Mouse (Mus musculus) midbrain, embryonic 11.5 days (tissue): ENCODE measurements at regions not wholly inside any gene's neighbourhood (a gene's known extent, or its start where the extent isn't known, plus 50 kb on each side); places are given as distances from the start of the nearest gene placed in this dataset.

Source experiments
- ATAC-seq: fragments of 200-750 bp; cut with Nextera tagmentation; 2 replicates; pipeline ENCODE4 v1.8.0; 2017; ENCODE audit warnings: moderate TSS enrichment, moderate library complexity; ENCODE audit not compliant: low FRiP score
- DNase-seq: peaks from one replicate; pipeline ENCODE4 v3.0.0; 2015; ENCODE audit warnings: low spot score; ENCODE audit errors: missing footprints
- H3K27ac ChIP-seq: fragments of 300-500 bp; sonication (generic); 2 replicates; pipeline ENCODE4 v1.5.1; 2014; ENCODE audit warnings: low read depth, low read length
- H3K27me3 ChIP-seq: fragments of 300-500 bp; sonication (generic); 2 replicates; pipeline ENCODE4 v1.6.1; 2014; ENCODE audit warnings: mild to moderate bottlenecking, low read length, moderate library complexity, mixed read lengths; ENCODE audit not compliant: control insufficient read depth, insufficient read depth
- H3K36me3 ChIP-seq: fragments of 300-500 bp; sonication (generic); 2 replicates; pipeline ENCODE4 v1.6.1; 2014; ENCODE audit warnings: mild to moderate bottlenecking, low read length, moderate library complexity, mixed read lengths; ENCODE audit not compliant: control insufficient read depth, insufficient read depth
- H3K4me1 ChIP-seq: fragments of 300-500 bp; sonication (generic); 2 replicates; pipeline ENCODE4 v1.6.1; 2014; ENCODE audit warnings: low read length; ENCODE audit not compliant: control insufficient read depth, insufficient read depth
- H3K4me2 ChIP-seq: fragments of 300-500 bp; sonication (generic); 2 replicates; pipeline ENCODE4 v1.6.1; 2014; ENCODE audit warnings: mild to moderate bottlenecking, moderate library complexity
- H3K4me3 ChIP-seq: fragments of 300-500 bp; sonication (generic); 2 replicates; pipeline ENCODE4 v1.5.1; 2014; ENCODE audit warnings: low read depth, low read length
- H3K9ac ChIP-seq: fragments of 300-500 bp; sonication (generic); 2 replicates; pipeline ENCODE4 v1.6.1; 2014; ENCODE audit warnings: low read length
- H3K9me3 ChIP-seq: fragments of 300-500 bp; sonication (generic); 2 replicates; pipeline ENCODE4 v1.6.1; 2016; ENCODE audit warnings: low read length; ENCODE audit not compliant: control insufficient read depth
- WGBS: fragments of 180-500 bp; shearing (Covaris S2); extraction: QIAGEN DNeasy Blood & Tissue Kit; methylation state at CpG from one replicate; pipeline ENCODE4 v1.1.7; 2014; 5-methylcytosine and 5-hydroxymethylcytosine counted together

DNA sequence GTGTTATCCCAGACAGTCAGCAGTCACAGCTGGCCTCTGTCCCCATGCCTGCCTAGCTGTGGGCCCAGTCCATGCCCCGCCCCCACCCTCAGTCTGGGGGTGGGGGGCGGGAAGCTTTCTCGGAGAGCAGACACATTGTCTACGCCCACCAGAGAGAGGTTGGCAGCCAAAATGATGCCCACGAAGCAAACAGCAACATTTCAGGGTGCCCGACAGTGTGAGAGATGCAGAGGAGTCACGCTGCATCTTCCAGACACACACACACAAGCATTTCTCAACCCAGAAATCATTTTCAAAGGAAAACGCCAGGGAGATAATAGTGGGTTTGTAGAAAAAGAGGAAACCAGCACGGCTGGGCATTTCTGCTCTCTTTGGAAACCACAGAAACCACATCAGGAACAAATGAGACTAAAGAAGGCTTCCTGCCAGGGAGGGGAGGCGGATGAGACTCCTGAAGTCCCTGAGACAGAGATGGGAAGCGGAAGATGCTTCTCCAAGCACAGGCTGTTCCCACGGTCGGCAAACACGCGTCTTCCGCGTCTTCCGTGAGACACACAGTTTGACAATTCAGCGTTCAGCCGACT, 152.1 kb upstream of the Agap1 start:
- Histone ChIP-seq H3K36me3 (no peaks in the 10 kb centered on the region), H3K4me3 (no peak overlapping the region), H3K4me2 (no peak overlapping the region), H3K4me1 (peaks cover 6% of the 10 kb centered on the region; the same call in 1 of the 2 replicates), H3K9ac (no peak overlapping the region), H3K27me3 (no peaks in the 10 kb centered on the region), H3K9me3 (no peaks in the 10 kb centered on the region; the same call in 1 of the 2 replicates), H3K27ac (no peak overlapping the region)
- DNase-seq = no peak
- 66% methylated on average over 20 of the region's 20 CpGs for WGBS
- ATAC-seq = no peak

DNA sequence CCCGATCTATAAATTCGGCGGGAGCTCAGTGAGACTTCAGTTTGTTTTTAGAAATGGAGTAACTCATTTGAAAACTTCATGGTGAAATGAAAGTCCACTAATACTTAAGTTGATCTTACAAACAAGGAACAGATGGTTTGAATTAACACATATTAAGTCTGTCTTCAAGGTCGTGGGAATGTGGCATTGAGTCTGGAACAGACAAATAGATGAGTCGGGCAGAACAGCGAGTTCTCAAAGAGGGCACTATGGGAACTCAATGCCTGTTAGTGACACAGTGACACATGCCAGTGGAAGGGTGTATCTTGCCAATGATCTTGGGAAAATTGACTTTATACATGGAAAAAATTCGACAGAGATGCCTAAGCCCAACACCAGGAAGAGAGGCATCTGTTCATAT, 149.4 kb upstream of the Agap1 start:
- no peak for DNase-seq

DNA sequence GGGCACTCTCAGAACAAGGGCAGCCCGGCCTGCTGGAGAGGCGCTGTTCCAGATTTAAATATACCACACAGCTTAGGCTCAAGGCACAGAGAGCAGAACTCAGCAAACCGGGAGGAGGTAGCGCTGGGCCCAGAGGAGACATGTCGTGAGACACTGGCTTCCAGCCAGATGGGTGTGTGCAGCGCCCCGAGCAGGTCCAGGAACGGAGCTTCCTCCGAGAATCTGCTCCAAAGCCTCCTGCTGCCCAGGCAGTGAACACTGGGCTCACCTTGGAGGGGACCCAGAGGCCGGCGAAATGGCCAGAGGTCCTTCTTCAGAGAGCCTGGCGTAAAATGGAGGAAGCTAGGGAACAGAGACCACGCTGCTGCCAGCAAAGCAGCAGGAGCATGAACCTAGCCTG, 145.8 kb upstream of the Agap1 start:
- H3K4me3 ChIP-seq = no peak overlapping the region
- H3K27ac ChIP-seq = no peak overlapping the region
- no peak overlapping the region for H3K9ac ChIP-seq
- ATAC-seq (no peak), DNase-seq (no peak)
- WGBS = 71% methylated on average over 13 of the region's 13 CpGs
- no peaks in the 10 kb centered on the region for H3K4me1 ChIP-seq
- H3K27me3 ChIP-seq = no peaks in the 10 kb centered on the region
- H3K9me3 ChIP-seq = no peaks in the 10 kb centered on the region; the same call in 1 of the 2 replicates
- H3K36me3 ChIP-seq = no peaks in the 10 kb centered on the region
- H3K4me2 ChIP-seq = no peak overlapping the region

More for the DNA sequence above, 149.4 kb upstream of the Agap1 start:
- Histone ChIP-seq H3K27ac (no peak overlapping the region), H3K36me3 (no peaks in the 10 kb centered on the region), H3K9me3 (no peaks in the 10 kb centered on the region; the same call in 1 of the 2 replicates), H3K4me2 (no peak overlapping the region), H3K9ac (no peak overlapping the region), H3K4me1 (0 out of 2 replicates have a peak, but pooled peaks cover 2% of the 10 kb centered on the region), H3K4me3 (no peak overlapping the region), H3K27me3 (no peaks in the 10 kb centered on the region)
- ATAC-seq = no peak
- 76% methylated on average over 7 of the region's 7 CpGs for WGBS

DNA sequence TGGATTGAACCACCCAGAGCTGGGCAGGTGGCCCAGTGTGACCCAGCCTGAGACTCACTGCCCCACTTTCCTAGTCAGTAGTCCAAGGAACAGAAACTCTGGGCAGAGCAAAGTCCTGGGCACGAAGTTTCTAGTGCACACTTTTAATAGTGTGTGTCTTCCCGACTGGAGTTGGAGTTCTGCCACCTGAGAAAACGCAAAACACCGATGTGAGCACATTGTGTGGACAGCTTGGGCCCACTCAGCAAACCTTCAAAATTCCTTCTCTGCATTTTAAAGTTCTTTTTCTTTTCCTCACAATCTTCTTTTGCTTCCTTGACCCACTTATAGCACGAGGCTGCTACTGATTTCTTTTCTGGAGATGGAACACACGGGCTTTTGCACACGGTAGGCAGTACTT, 141.5 kb upstream of the Agap1 start:
- DNase-seq (no peak), ATAC-seq (no peak)

DNA sequence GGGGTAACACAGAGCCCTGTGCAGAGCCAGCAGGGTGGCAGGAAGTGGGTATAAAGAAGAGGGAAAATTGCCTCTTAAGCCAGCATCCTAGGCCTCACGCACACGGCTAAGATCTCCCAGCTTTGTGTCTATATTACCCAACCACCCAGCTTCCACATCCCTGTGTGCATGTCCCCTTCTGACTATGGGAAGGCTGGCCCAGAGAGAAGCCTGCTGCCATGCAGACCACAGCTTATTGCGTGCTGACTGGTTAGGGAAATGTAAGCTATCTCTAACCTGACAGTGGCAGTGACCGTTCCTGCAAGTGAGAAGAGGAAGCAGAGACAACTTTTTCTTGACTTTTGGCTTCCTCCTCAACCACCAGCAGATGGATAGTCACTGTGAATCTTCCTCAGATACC, 136.7 kb upstream of the Agap1 start:
- no peaks in the 10 kb centered on the region for H3K27me3 ChIP-seq
- ATAC-seq (no peak), DNase-seq (no peak)
- no peak overlapping the region for H3K4me3 ChIP-seq
- H3K36me3 ChIP-seq = no peaks in the 10 kb centered on the region
- WGBS = 95% methylated on average over 4 of the region's 4 CpGs
- no peak overlapping the region for H3K9ac ChIP-seq
- H3K9me3 ChIP-seq = no peaks in the 10 kb centered on the region
- no peak overlapping the region for H3K4me2 ChIP-seq
- no peak overlapping the region for H3K27ac ChIP-seq
- H3K4me1 ChIP-seq = no peaks in the 10 kb centered on the region

More for the DNA sequence above, 141.5 kb upstream of the Agap1 start:
- no peak overlapping the region for H3K4me3 ChIP-seq
- H3K27ac ChIP-seq = no peak overlapping the region
- 90% methylated on average over 7 of the region's 7 CpGs for WGBS
- H3K9ac ChIP-seq = no peak overlapping the region
- H3K9me3 ChIP-seq = no peaks in the 10 kb centered on the region
- no peak overlapping the region for H3K4me2 ChIP-seq
- H3K4me1 ChIP-seq = no peaks in the 10 kb centered on the region
- no peaks in the 10 kb centered on the region for H3K27me3 ChIP-seq
- no peaks in the 10 kb centered on the region for H3K36me3 ChIP-seq

DNA sequence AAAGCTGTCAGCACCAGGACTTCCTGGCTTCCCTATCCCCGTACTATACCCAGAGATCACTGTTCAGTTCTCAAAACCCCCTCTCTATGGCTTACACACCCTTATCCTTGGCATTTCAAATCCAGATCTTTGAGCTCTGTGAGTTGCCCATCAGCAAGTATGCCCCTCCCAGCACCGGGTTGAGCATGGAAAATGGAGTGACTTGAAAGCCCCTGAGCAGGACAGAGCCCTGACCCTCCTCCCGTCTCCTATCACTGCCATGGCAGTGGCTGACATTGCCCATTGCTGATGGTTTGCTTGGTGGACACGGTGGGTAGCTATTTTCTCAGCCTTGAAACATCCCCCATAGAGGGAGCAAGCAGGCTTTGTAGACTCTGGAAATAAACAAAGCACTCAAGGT, 135.9 kb upstream of the Agap1 start:
- Histone ChIP-seq H3K4me2 (no peak overlapping the region), H3K4me3 (no peak overlapping the region), H3K9ac (no peak overlapping the region), H3K4me1 (no peaks in the 10 kb centered on the region), H3K27ac (no peak overlapping the region), H3K9me3 (no peaks in the 10 kb centered on the region), H3K36me3 (no peaks in the 10 kb centered on the region), H3K27me3 (no peaks in the 10 kb centered on the region)
- DNase-seq (no peak), ATAC-seq (no peak)
- 69% methylated on average over 4 of the region's 4 CpGs for WGBS

DNA sequence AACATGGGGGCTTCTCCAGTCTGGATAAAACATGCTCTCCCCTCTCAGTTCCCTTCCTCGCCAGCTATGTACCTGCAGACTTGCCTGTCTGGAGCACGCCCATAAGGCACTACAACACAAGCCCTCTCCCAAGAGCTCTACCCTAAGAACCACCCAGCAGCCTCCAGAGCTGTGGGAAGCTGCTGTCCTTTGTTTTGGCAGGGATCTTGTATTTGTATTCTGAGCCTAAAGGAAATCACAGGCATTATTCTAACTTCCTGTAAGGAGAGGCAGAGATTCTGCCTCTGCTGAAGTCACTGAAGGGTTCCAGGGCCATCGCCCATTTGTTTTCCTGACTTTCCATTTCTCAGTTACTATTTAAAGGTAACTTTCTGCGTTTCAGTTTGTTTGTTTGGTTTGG, 132.0 kb upstream of the Agap1 start:
- H3K27ac ChIP-seq = no peak overlapping the region
- WGBS = 54% methylated on average over 4 of the region's 4 CpGs
- H3K27me3 ChIP-seq = no peaks in the 10 kb centered on the region
- H3K4me3 ChIP-seq = no peak overlapping the region
- H3K9me3 ChIP-seq = no peaks in the 10 kb centered on the region
- H3K36me3 ChIP-seq = no peaks in the 10 kb centered on the region
- no peak overlapping the region for H3K4me2 ChIP-seq
- DNase-seq (no peak), ATAC-seq (no peak)
- H3K9ac ChIP-seq = no peak overlapping the region
- no peaks in the 10 kb centered on the region for H3K4me1 ChIP-seq

DNA sequence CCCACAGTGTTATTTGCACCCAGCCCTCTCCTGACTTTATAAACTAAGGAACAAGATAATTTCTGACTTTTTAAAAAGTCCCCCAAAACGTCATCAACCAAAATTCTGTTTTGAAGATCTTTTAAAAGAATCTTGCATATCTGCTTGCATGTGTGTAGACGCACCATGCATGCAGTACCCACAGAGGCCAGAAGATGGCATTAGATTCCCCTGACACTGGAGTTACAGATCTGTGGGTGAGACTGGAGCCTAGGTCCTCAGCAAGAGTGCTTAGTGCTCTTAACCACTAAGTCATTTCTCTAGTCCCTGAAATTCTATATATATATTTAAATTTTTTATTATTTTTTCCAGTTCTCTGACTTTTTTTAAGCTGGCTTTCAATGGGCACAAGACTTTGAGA, 131.5 kb upstream of the Agap1 start:
- DNase-seq = peak; percentile 90
- no peaks in the 10 kb centered on the region for H3K27me3 ChIP-seq
- no peaks in the 10 kb centered on the region for H3K4me1 ChIP-seq
- H3K9ac ChIP-seq = no peak overlapping the region
- ATAC-seq = no peak
- no peak overlapping the region for H3K4me3 ChIP-seq
- 40% methylated on average over 2 of the region's 2 CpGs for WGBS
- H3K36me3 ChIP-seq = no peaks in the 10 kb centered on the region
- no peaks in the 10 kb centered on the region for H3K9me3 ChIP-seq
- no peak overlapping the region for H3K27ac ChIP-seq
- no peak overlapping the region for H3K4me2 ChIP-seq

DNA sequence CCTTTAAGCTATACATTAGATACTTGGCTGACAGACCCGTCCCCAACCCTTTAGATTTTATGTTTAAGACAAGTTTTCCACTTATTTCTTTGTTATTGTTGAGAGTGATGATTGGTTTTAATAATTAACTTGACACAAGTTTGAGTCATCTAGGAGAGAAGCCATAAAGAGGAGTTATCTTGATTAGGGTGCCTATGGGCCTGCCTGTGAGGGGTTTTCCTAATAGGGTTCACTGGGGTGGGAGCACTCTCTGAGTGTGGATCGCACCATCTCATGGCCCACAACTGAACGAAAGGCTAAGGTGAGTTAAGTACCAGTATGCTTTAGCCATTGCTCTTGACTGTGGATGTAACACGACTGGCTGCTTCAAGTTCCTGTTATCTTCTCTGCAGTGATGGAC, 123.3 kb upstream of the Agap1 start:
- no peaks in the 10 kb centered on the region for H3K9me3 ChIP-seq
- no peaks in the 10 kb centered on the region for H3K27me3 ChIP-seq
- H3K4me2 ChIP-seq = no peak overlapping the region
- DNase-seq = peak; percentile 60
- H3K4me1 ChIP-seq = peaks cover 7% of the 10 kb centered on the region
- no peaks in the 10 kb centered on the region for H3K36me3 ChIP-seq
- H3K4me3 ChIP-seq = no peak overlapping the region
- WGBS = 90% methylated on average over 4 of the region's 4 CpGs
- no peak for ATAC-seq
- no peak overlapping the region for H3K9ac ChIP-seq
- no peak overlapping the region for H3K27ac ChIP-seq
